In genomic region chr1:90588021-90588734, GRCm38 (mm10) we compare ENCODE assay signal across 8 mouse cellular contexts. TPM values are rescaled to one million over a fixed set of nuclear protein-coding genes. Genes with fewer than 3 reads are reported as not detected.
DNase-seq lines count a peak whose midpoint lies in the region; ATAC-seq lines count a peak whose summit lies in the region.

No protein-coding gene starts in this region.

- no peaks in the 10 kb centered on the region for H3K36me3 ChIP-seq in embryonic facial prominence, embryonic 10.5 days (replicated peaks)
- H3K36me3 ChIP-seq in kidney, embryonic 15.5 days: no peaks in the 10 kb centered on the region
- no peaks in the 10 kb centered on the region for H3K36me3 ChIP-seq in limb, embryonic 13.5 days
- H3K36me3 ChIP-seq in neural tube, embryonic 11.5 days (ENCODE audit: control insufficient read depth, insufficient read depth, low read length): no peaks in the 10 kb centered on the region

- peak; percentile 90 for DNase-seq in 416B (ENCODE audit: low read depth)
- DNase-seq in adrenal gland, postnatal 14 days: peak; percentile 88
- peak; percentile 80 for DNase-seq in embryonic facial prominence, embryonic 10.5 days (ENCODE audit: low spot score)
- peak; percentile 84 for DNase-seq in heart, adult 8-10 months (ENCODE audit: low spot score)
- peak; percentile 80 for DNase-seq in neural tube, embryonic 11.5 days (ENCODE audit: low spot score)
- DNase-seq in telencephalon, adult 2 months (ENCODE audit: low read depth, low spot score): peak; percentile 78

- no peak overlapping the region for H3K4me2 ChIP-seq in kidney, embryonic 15.5 days
- no peak overlapping the region for H3K4me2 ChIP-seq in limb, embryonic 13.5 days (replicated peaks)
- no peak overlapping the region for H3K4me2 ChIP-seq in neural tube, embryonic 11.5 days (ENCODE audit: low read depth)

- H3K9ac ChIP-seq in kidney, embryonic 15.5 days: no peak overlapping the region
- no peak overlapping the region for H3K9ac ChIP-seq in limb, embryonic 13.5 days
- H3K9ac ChIP-seq in neural tube, embryonic 11.5 days (ENCODE audit: low read length): no peak overlapping the region

- H3K27ac ChIP-seq in embryonic facial prominence, embryonic 10.5 days (replicated peaks): peak overlapping the region; percentile 80
- H3K27ac ChIP-seq in kidney, embryonic 15.5 days: no peak overlapping the region
- no peak overlapping the region for H3K27ac ChIP-seq in limb, embryonic 13.5 days
- H3K27ac ChIP-seq in neural tube, embryonic 11.5 days (ENCODE audit: low read depth, low read length): no peak overlapping the region

- no peaks in the 10 kb centered on the region for H3K9me3 ChIP-seq in embryonic facial prominence, embryonic 10.5 days
- H3K9me3 ChIP-seq in kidney, embryonic 15.5 days (replicated peaks): no peaks in the 10 kb centered on the region
- no peaks in the 10 kb centered on the region for H3K9me3 ChIP-seq in limb, embryonic 13.5 days
- no peaks in the 10 kb centered on the region for H3K9me3 ChIP-seq in neural tube, embryonic 11.5 days (ENCODE audit: control insufficient read depth, low read length)

- H3K4me3 ChIP-seq in embryonic facial prominence, embryonic 10.5 days: no peak overlapping the region
- H3K4me3 ChIP-seq in kidney, embryonic 15.5 days (replicated peaks): no peak overlapping the region
- no peak overlapping the region for H3K4me3 ChIP-seq in limb, embryonic 13.5 days
- H3K4me3 ChIP-seq in neural tube, embryonic 11.5 days (ENCODE audit: low read depth, low read length): no peak overlapping the region

- ATAC-seq in kidney, embryonic 15.5 days (replicated peaks; ENCODE audit: low FRiP score): peak; percentile 34
- ATAC-seq in limb, embryonic 13.5 days (ENCODE audit: low FRiP score, low read depth): peak; percentile 72; the same call in 1 of the 2 replicates
- peak; percentile 49; the same call in 1 of the 2 replicates for ATAC-seq in neural tube, embryonic 11.5 days (ENCODE audit: insufficient read depth, low FRiP score, low TSS enrichment)

- peaks cover 23% of the 10 kb centered on the region for H3K4me1 ChIP-seq in embryonic facial prominence, embryonic 10.5 days
- peaks cover 35% of the 10 kb centered on the region for H3K4me1 ChIP-seq in kidney, embryonic 15.5 days
- H3K4me1 ChIP-seq in limb, embryonic 13.5 days: peaks cover 19% of the 10 kb centered on the region
- no peaks in the 10 kb centered on the region for H3K4me1 ChIP-seq in neural tube, embryonic 11.5 days (ENCODE audit: control insufficient read depth, insufficient read depth, low read length)

- peaks cover 23% of the 10 kb centered on the region for H3K27me3 ChIP-seq in embryonic facial prominence, embryonic 10.5 days (replicated peaks; ENCODE audit: low read depth, poor library complexity, severe bottlenecking)
- H3K27me3 ChIP-seq in kidney, embryonic 15.5 days: peaks cover 10% of the 10 kb centered on the region
- peaks cover 7% of the 10 kb centered on the region; the same call in 1 of the 2 replicates for H3K27me3 ChIP-seq in limb, embryonic 13.5 days
- no peaks in the 10 kb centered on the region for H3K27me3 ChIP-seq in neural tube, embryonic 11.5 days (ENCODE audit: control insufficient read depth, insufficient read depth, low read length)

- WGBS in embryonic facial prominence, embryonic 10.5 days: 61% methylated on average over 9 of the region's 9 CpGs
- WGBS in kidney, embryonic 15.5 days: 53% methylated on average over 9 of the region's 9 CpGs
- 51% methylated on average over 9 of the region's 9 CpGs for WGBS in limb, embryonic 13.5 days
- WGBS in neural tube, embryonic 11.5 days: 64% methylated on average over 9 of the region's 9 CpGs

RNA-seq across cellular contexts. Expression of gene Cops8, which starts 14.6 kb away (rescaled TPM):
- total RNA-seq in adrenal gland, postnatal 14 days (2021): 66.4 and 72.3 TPM in 2 replicates
- 193 and 200 TPM in 2 replicates for polyA plus RNA-seq in embryonic facial prominence, embryonic 10.5 days (2016; fragmentation: Nextera tagmentation; extraction: Ambion mirVana)
- 100 to 1,000 TPM in 3 of 4 experiments, 10 to 100 TPM in 1; 94.8 to 119 (median 109) TPM for total RNA-seq in heart, adult 8-10 months (2022)
- polyA plus RNA-seq in kidney, embryonic 15.5 days (2015; fragmentation: Nextera tagmentation; extraction: Ambion mirVana): 146 and 155 TPM in 2 replicates
- 188 and 193 TPM in 2 replicates for polyA plus RNA-seq in limb, embryonic 13.5 days (2015; fragmentation: Nextera tagmentation; extraction: Ambion mirVana)
- 192 and 200 TPM in 2 replicates for polyA plus RNA-seq in neural tube, embryonic 11.5 days (2014; fragmentation: Nextera tagmentation; extraction: Ambion mirVana)
